Mouse (Mus musculus): ENCODE results near the gene Tnrc6c. TPM values are rescaled to one million over a fixed set of nuclear protein-coding genes. Genes with fewer than 3 reads are reported as not detected.
"Not testable (repeated sequence)": the region's sequence is repeated elsewhere in the genome, so short reads cannot be mapped to it uniquely, and the experiment has no call there.

Gene Tnrc6c
- polyA plus RNA-seq, 1 experiment from 2014 or later, result 8.7 TPM

DNA sequence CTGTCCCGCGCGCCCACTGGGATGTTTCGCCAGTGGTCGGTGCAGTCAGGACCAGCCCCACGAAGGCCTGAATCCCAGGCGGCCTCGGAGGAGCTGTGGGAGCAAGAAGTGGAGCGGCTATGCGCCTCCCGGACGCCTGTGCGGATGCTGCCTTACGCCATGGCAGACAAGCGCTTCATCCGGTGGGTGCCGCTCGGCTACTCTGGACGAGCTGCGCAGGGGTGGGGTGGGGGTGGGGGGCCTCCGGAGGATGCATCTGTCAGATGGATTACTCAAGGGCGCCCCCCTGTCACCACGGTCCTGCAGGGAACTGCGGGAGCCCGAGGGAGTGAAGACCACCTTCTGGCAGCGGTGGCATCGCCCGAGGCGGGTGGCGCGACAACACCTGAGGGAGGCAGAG, 129.0 kb downstream of the Tnrc6c start:
- peaks cover 29 to 37% of the 10 kb centered on the region in 2 experiments for H3K4me1 ChIP-seq (ENCODE audit: control insufficient read depth in 2 of 2, insufficient read depth in 2 of 2, low read length in 2 of 2)
- H3K4me2 ChIP-seq (ENCODE audit: low read length), result peak overlapping the region; percentile 100
- H3K9ac ChIP-seq (ENCODE audit: low read length), result peak overlapping the region; percentile 68
- peaks cover 5% of the 10 kb centered on the region for H3K36me3 ChIP-seq (ENCODE audit: control insufficient read depth, insufficient read depth, low read length)
- 4% methylated on average over 30 of the region's 31 CpGs for WGBS
- H3K27me3 ChIP-seq (ENCODE audit: control insufficient read depth, insufficient read depth, low read length), result no peaks in the 10 kb centered on the region
- peak overlapping the region; percentile 44 to 60 for H3K4me3 ChIP-seq (ENCODE audit: control insufficient read depth in 1 of 2, insufficient read depth in 1 of 2, low read depth in 1 of 2, low read length in 2 of 2)
- no peaks in the 10 kb centered on the region for H3K9me3 ChIP-seq (ENCODE audit: control insufficient read depth, low read length)
- ATAC-seq (ENCODE audit: insufficient number of reproducible peaks, insufficient read depth, low FRiP score, low read depth), result no peak
- peak overlapping the region; percentile 65 to 94 for H3K27ac ChIP-seq (replicated peaks in 1 of 2; ENCODE audit: control insufficient read depth in 1 of 2, insufficient read depth in 1 of 2, low read depth in 2 of 2, low read length in 2 of 2)

DNA sequence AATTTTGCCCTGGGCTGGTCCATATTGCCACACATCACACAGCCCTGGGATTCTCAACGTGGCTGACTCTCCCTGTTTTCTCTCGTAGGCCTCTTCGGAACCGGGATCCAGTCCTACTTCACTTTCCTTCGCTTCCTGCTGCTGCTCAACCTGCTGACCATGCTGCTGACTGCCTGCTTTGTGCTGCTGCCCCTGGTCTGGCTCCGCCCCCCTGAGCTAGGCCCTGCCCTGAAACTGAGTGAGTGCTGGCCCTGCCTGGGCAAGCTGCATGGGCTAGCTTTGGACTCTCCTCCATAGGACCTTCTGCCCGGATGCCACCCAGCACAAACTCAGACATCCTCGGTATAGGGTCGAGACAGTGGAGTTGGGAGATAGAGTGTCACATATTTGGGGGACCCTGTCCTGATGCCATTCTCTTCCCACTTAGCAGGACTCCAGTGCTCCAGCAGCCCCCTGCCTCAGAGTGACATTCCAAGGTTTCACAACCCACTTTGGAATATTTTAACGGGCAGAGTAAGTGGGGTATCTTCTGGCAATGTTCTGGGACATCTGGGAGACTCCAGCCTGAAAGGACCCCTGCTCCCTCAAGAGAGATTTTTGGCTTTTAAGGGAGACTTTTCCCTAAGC, 129.7 kb downstream of the Tnrc6c start:
- H3K27ac ChIP-seq (replicated peaks in 1 of 2; ENCODE audit: control insufficient read depth in 1 of 2, insufficient read depth in 1 of 2, low read depth in 2 of 2, low read length in 2 of 2), result no peak overlapping the region; a peak in 1 of 4 replicates
- 44% methylated on average over 10 of the region's 10 CpGs for WGBS
- H3K27me3 ChIP-seq (ENCODE audit: control insufficient read depth, insufficient read depth, low read length), result no peaks in the 10 kb centered on the region
- no peak for ATAC-seq (ENCODE audit: insufficient number of reproducible peaks, insufficient read depth, low FRiP score, low read depth)
- H3K9me3 ChIP-seq (ENCODE audit: control insufficient read depth, low read length), result no peaks in the 10 kb centered on the region
- peak overlapping the region; percentile 100 for H3K4me2 ChIP-seq (ENCODE audit: low read length)
- H3K4me1 ChIP-seq (ENCODE audit: control insufficient read depth in 2 of 2, insufficient read depth in 2 of 2, low read length in 2 of 2), result peaks cover 26 to 31% of the 10 kb centered on the region in 2 experiments
- H3K36me3 ChIP-seq (ENCODE audit: control insufficient read depth, insufficient read depth, low read length), result no peaks in the 10 kb centered on the region
- peak overlapping the region; percentile 68 for H3K9ac ChIP-seq (ENCODE audit: low read length)
- H3K4me3 ChIP-seq (ENCODE audit: control insufficient read depth in 1 of 2, insufficient read depth in 1 of 2, low read depth in 1 of 2, low read length in 2 of 2), result peak overlapping the region; percentile 5 to 60; a peak in 2 of 4 replicates

- H3K27me3 ChIP-seq (ENCODE audit: control insufficient read depth, insufficient read depth, low read length), result peaks cover 3% of the 10 kb centered on the region; the same call in 1 of the 2 replicates
Measured at GRCm38 (mm10) chr11:117786294-117786693, 132.2 kb downstream of the Tnrc6c start.

GRCm38 (mm10) chr11:117788481-117788880, 134.4 kb downstream of the Tnrc6c start:
- not testable (repeated sequence) for H3K4me2 ChIP-seq (ENCODE audit: low read length); H3K27me3 ChIP-seq (ENCODE audit: control insufficient read depth, insufficient read depth, low read length); H3K4me3 ChIP-seq (ENCODE audit: control insufficient read depth in 1 of 2, insufficient read depth in 1 of 2, low read depth in 1 of 2, low read length in 2 of 2); H3K27ac ChIP-seq (replicated peaks in 1 of 2; ENCODE audit: control insufficient read depth in 1 of 2, insufficient read depth in 1 of 2, low read depth in 2 of 2, low read length in 2 of 2); ATAC-seq (ENCODE audit: insufficient number of reproducible peaks, insufficient read depth, low FRiP score, low read depth); H3K36me3 ChIP-seq (ENCODE audit: control insufficient read depth, insufficient read depth, low read length); H3K9ac ChIP-seq (ENCODE audit: low read length); H3K9me3 ChIP-seq (ENCODE audit: control insufficient read depth, low read length)
- H3K4me1 ChIP-seq (ENCODE audit: control insufficient read depth in 2 of 2, insufficient read depth in 2 of 2, low read length in 2 of 2), result peaks cover 6 to 10% of the 10 kb centered on the region in 2 experiments
- 80% methylated on average over 6 of the region's 7 CpGs for WGBS

More at GRCm38 (mm10) chr11:117786294-117786693, 132.2 kb downstream of the Tnrc6c start:
- Histone ChIP-seq H3K4me1 (ENCODE audit: control insufficient read depth in 2 of 2, insufficient read depth in 2 of 2, low read length in 2 of 2) (peaks cover 13 to 26% of the 10 kb centered on the region in 2 experiments), H3K27ac (replicated peaks in 1 of 2; ENCODE audit: control insufficient read depth in 1 of 2, insufficient read depth in 1 of 2, low read depth in 2 of 2, low read length in 2 of 2) (no peak overlapping the region), H3K4me3 (ENCODE audit: control insufficient read depth in 1 of 2, insufficient read depth in 1 of 2, low read depth in 1 of 2, low read length in 2 of 2) (no peak overlapping the region), H3K9ac (ENCODE audit: low read length) (no peak overlapping the region), H3K4me2 (ENCODE audit: low read length) (no peak overlapping the region), H3K36me3 (ENCODE audit: control insufficient read depth, insufficient read depth, low read length) (no peaks in the 10 kb centered on the region), H3K9me3 (ENCODE audit: control insufficient read depth, low read length) (no peaks in the 10 kb centered on the region)
- no peak for ATAC-seq (ENCODE audit: insufficient number of reproducible peaks, insufficient read depth, low FRiP score, low read depth)
- WGBS, result 9% methylated on average over 10 of the region's 10 CpGs

DNA sequence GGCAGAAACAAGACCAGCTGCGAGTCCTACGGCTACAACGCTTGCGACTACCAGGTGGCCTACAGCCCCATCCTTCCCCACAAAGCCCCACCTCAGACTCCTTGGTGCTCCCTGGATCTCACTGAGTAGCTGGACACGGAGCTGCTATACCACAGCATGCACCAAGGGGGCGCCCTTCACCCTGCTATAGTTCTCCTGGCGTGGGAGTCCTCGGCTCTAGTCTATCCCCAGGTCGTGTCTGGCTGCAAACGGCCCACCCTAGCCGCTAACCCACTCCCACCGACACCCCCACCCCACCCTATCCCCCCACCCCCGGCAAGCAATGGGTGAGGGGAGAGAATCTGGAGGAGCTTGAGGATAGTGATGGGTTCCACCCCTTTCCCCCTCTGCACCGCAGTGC, 136.2 kb downstream of the Tnrc6c start:
- whole genome bisulfite sequencing, result 3% methylated on average over 14 of the region's 14 CpGs
- no peak overlapping the region for H3K27ac ChIP-seq (replicated peaks in 1 of 2; ENCODE audit: control insufficient read depth in 1 of 2, insufficient read depth in 1 of 2, low read depth in 2 of 2, low read length in 2 of 2)
- peak overlapping the region; percentile 54 for H3K4me2 ChIP-seq (ENCODE audit: low read length)
- no peak overlapping the region for H3K9ac ChIP-seq (ENCODE audit: low read length)
- H3K36me3 ChIP-seq (ENCODE audit: control insufficient read depth, insufficient read depth, low read length), result no peaks in the 10 kb centered on the region
- peak overlapping the region in 1 of 2 experiments; percentile 10; a peak in 2 of 4 replicates for H3K4me3 ChIP-seq (ENCODE audit: control insufficient read depth in 1 of 2, insufficient read depth in 1 of 2, low read depth in 1 of 2, low read length in 2 of 2)
- peak; percentile 47; the same call in 1 of the 2 replicates for ATAC-seq (ENCODE audit: insufficient number of reproducible peaks, insufficient read depth, low FRiP score, low read depth)
- H3K9me3 ChIP-seq (ENCODE audit: control insufficient read depth, low read length), result no peaks in the 10 kb centered on the region
- H3K4me1 ChIP-seq (ENCODE audit: control insufficient read depth in 2 of 2, insufficient read depth in 2 of 2, low read length in 2 of 2), result peaks cover 5 to 10% of the 10 kb centered on the region in 2 experiments; a peak in 3 of 4 replicates
- peaks cover 5% of the 10 kb centered on the region; the same call in 1 of the 2 replicates for H3K27me3 ChIP-seq (ENCODE audit: control insufficient read depth, insufficient read depth, low read length)

DNA sequence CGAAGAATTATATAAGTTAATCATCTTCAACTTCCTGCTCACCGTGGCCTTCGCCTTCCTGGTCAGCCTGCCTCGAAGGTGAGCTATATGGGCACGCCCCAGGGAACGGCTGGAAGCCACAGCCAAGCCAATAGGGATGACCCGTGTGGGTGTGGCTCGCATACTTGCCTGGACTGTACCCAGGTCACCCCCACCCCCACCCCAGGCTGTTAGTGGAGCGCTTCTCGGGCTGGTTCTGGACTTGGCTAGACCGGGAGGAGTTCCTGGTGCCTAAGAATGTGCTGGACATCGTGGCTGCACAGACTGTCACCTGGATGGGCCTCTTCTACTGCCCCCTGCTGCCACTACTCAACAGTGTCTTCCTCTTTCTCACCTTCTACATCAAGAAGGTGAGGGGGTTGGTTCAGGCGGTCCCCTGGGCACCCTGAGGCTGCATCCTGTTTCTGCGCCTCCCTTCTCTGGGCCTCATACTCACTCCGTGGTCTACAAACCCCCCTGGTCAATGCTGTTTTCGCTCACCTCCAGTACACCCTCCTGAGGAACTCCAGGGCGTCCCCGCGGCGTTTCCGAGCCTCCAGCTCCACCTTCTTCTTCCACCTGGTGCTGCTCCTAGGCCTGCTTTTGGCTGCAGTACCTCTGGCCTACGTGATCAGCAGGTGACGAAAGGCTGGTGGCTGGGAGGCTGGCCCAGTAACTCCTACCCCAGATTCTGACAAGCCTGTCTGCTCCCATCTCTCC, 136.8 kb downstream of the Tnrc6c start:
- no peaks in the 10 kb centered on the region for H3K9me3 ChIP-seq (ENCODE audit: control insufficient read depth, low read length)
- H3K36me3 ChIP-seq (ENCODE audit: control insufficient read depth, insufficient read depth, low read length), result no peaks in the 10 kb centered on the region
- ATAC-seq (ENCODE audit: insufficient number of reproducible peaks, insufficient read depth, low FRiP score, low read depth), result peak; percentile 40; the same call in 1 of the 2 replicates
- H3K4me3 ChIP-seq (ENCODE audit: control insufficient read depth in 1 of 2, insufficient read depth in 1 of 2, low read depth in 1 of 2, low read length in 2 of 2), result peak overlapping the region in 1 of 2 experiments; percentile 10; a peak in 2 of 4 replicates
- H3K4me2 ChIP-seq (ENCODE audit: low read length), result peak overlapping the region; percentile 54
- H3K27ac ChIP-seq (replicated peaks in 1 of 2; ENCODE audit: control insufficient read depth in 1 of 2, insufficient read depth in 1 of 2, low read depth in 2 of 2, low read length in 2 of 2), result no peak overlapping the region
- H3K9ac ChIP-seq (ENCODE audit: low read length), result no peak overlapping the region
- peaks cover 5% of the 10 kb centered on the region; the same call in 1 of the 2 replicates for H3K27me3 ChIP-seq (ENCODE audit: control insufficient read depth, insufficient read depth, low read length)
- peaks cover 5 to 10% of the 10 kb centered on the region in 2 experiments; a peak in 3 of 4 replicates for H3K4me1 ChIP-seq (ENCODE audit: control insufficient read depth in 2 of 2, insufficient read depth in 2 of 2, low read length in 2 of 2)
- WGBS, result 29% methylated on average over 23 of the region's 23 CpGs

DNA sequence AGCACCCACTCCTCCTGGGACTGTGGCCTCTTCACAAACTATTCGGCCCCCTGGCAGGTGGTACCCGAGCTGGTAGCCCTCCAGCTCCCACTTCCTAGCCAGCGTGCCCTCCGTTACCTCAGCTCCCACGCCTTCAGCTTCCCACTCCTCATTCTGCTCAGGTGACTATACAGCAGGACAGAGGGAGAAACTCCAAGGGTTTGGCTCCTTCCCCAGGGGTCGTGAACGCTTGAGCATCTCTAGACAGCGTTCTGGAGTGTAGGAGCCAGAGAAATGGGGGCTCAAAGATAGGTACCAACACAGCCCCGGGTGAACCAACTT, 137.3 kb downstream of the Tnrc6c start:
- Histone ChIP-seq H3K9me3 (ENCODE audit: control insufficient read depth, low read length) (no peaks in the 10 kb centered on the region), H3K36me3 (ENCODE audit: control insufficient read depth, insufficient read depth, low read length) (no peaks in the 10 kb centered on the region), H3K4me2 (ENCODE audit: low read length) (no peak overlapping the region), H3K27ac (replicated peaks in 1 of 2; ENCODE audit: control insufficient read depth in 1 of 2, insufficient read depth in 1 of 2, low read depth in 2 of 2, low read length in 2 of 2) (no peak overlapping the region), H3K9ac (ENCODE audit: low read length) (no peak overlapping the region), H3K27me3 (ENCODE audit: control insufficient read depth, insufficient read depth, low read length) (peaks cover 5% of the 10 kb centered on the region; the same call in 1 of the 2 replicates), H3K4me3 (ENCODE audit: control insufficient read depth in 1 of 2, insufficient read depth in 1 of 2, low read depth in 1 of 2, low read length in 2 of 2) (no peak overlapping the region), H3K4me1 (ENCODE audit: control insufficient read depth in 2 of 2, insufficient read depth in 2 of 2, low read length in 2 of 2) (peaks cover 5 to 10% of the 10 kb centered on the region in 2 experiments; a peak in 3 of 4 replicates)
- 82% methylated on average over 9 of the region's 9 CpGs for WGBS
- no peak for ATAC-seq (ENCODE audit: insufficient number of reproducible peaks, insufficient read depth, low FRiP score, low read depth)
